Mouse (Mus musculus) CD4-positive naive resting alpha-beta T cell, adult 76 days (primary cell): ENCODE measurements around the gene Olfr214. TPM values are rescaled to one million over a fixed set of nuclear protein-coding genes. Genes with fewer than 3 reads are reported as not detected.

ENCODE experiments used
- total RNA-seq: library from RNA; stranded (reverse); gene quantifications from one replicate; pipeline ENCODE4 v1.2.4, GENCODE M21; 2023

Olfr214 gene
- total RNA-seq = not detected

DNA sequence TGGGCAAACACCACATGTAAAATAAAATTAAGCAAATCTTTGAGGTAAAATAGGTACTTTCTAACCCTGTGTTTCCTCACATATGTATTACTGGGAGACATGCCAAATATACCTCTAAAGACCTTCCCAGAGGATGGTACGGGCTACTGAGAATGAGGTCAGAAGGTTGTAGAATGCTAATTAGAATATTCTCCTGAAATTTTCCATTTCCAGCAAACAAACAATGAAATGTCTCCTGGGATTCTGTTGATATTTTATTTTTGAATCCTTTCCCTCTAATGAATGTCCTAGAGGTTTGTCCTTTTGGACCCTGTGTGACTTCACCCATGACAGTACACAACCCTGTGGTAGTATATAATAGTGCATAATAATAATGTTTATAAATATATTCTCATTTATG, at the start of gene Olfr214:
Gene Olfr214 (plus strand): TSS at position 301 of the 400 bp plus-strand sequence.

DNA sequence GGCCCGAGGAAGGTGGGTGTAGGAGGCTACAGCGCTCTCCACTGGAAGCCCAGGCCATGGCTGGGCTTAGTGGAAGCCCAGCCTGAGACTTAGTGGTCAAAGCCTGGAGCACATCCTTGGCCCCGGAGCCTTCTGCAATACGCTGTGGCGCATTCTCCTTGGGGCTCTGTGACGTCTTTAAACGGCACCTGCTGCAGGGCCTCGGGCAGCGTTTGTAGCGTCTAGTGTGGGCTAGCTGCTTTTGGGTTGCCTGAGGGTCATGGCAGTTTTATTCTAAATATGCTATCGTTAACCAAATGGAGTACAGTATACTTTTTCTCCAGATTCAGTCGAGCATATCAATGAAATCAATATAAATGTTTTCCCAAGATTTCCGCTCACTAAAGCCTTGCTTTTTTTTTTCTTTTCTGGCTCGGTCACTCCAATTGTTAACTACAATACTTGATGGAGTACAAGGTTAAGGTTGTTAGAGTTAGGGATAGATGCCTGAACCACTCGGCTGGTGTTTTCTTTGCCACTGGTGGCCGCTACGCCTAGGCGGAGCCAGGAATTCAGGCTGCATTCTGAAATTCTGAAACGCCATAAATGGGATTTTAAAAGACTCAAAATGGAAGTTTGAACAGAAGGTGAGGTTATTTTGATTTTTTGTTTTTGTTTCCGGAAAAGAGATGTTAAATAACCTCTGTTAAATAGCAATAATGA, 47.6 kb upstream of the Olfr214 start, which contains the start of gene Olfr212:
Gene Olfr212 (plus strand): TSS at position 215 of the 702 bp plus-strand sequence.

DNA sequence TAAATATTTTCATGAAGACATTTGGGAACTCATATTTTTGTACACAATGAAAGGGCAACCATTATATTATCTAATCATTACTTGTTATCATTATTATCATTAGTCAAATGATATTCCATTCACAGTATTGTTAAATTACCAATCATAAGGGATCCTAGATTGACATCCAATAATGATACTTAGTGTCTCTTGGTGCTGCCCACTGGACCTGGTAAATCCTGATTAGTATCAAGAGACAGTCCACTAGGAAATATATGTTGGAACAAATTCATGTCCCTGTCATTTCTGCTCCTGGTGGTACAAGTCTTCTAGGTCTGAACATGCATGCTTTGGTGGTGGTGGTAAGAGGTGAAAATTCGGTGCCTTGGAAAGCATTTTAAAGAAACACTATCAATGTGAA, 15.9 kb upstream of the Olfr214 start, which contains the start of gene Olfr213:
Gene Olfr213 (plus strand): TSS at position 301 of the 400 bp plus-strand sequence.

DNA sequence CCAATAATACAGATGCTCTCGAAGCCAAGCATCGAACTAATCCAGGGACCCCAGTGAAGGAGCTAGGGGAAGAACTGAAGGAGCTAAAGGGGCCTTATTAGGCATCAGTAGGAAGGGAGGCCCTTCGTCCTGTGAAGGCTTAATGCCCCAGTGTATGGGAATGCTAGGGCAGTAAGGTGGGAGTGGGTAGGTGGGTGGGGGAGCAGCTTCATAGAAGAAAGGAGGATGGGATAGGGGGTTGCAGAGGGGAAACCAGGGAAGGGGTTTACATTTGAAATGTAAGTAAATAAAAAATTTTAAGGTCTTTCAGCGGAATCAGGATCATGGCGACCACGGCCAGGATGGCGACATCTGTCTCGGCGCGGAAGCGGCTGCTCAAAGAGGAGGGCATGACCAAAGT, 3.2 kb upstream of the Olfr214 start, which contains the start of gene Gm5580:
Gene Gm5580 (plus strand): TSS at position 301 of the 400 bp plus-strand sequence.

DNA sequence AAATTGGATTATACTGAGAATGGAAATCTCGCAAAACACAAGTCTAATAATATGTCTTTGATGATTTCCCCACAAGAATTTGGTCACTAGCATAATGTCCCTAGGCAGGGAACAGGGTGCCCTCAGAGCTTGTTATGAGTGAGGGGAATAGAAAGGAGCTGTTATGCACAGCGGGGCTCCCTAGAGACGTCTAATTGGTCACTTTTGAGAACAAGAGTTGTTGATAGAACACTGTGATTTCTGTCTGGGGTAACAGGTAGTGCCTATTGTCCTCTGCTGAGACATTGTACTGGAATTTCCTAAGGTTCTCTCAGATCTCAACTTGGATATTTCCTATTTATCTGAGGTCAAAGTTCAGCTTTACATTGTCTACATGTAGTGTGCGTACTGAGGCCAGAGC, 30.1 kb downstream of the Olfr214 start, which contains the start of gene Olfr215:
Gene Olfr215 (minus strand): TSS at position 101 of the 400 bp plus-strand sequence.

Other genes starting within 250 kb of the Olfr214 start
- gene March8, start 216.2 kb upstream of the Olfr214 start, total RNA-seq = 1.7 TPM
- gene Alox5, start 93.1 kb upstream of the Olfr214 start, total RNA-seq = 1.6 TPM
- not detected for gene Olfr211, start 65.1 kb upstream of the Olfr214 start, total RNA-seq
- gene Olfr212, start 47.7 kb upstream of the Olfr214 start, total RNA-seq = 0.41 TPM
- not detected for gene Olfr213, start 15.8 kb upstream of the Olfr214 start, total RNA-seq
- 2.7 TPM for gene Gm5580, start 3.1 kb upstream of the Olfr214 start, total RNA-seq
- not detected for gene Olfr215, start 30.0 kb downstream of the Olfr214 start, total RNA-seq
- gene Zfp422, start 74.8 kb downstream of the Olfr214 start, total RNA-seq = 16.4 TPM
- not detected for gene Depp1, start 96.4 kb downstream of the Olfr214 start, total RNA-seq
- 5.8 TPM for gene Rassf4, start 119.7 kb downstream of the Olfr214 start, total RNA-seq
- gene Tmem72, start 162.7 kb downstream of the Olfr214 start, total RNA-seq = 0.21 TPM